Mouse (Mus musculus) gastrocnemius, adult 2 months (tissue): ENCODE data around the gene Icam1. TPM values are rescaled to one million over a fixed set of nuclear protein-coding genes. Genes with fewer than 3 reads are reported as not detected.
"Not testable (repeated sequence)": the region's sequence is repeated elsewhere in the genome, so short reads cannot be mapped to it uniquely, and the experiment has no call there.

Source experiments
- DNase-seq: peaks from one replicate; pipeline ENCODE4 v3.0.0; 2022
- H3K27ac ChIP-seq: fragments of 200-600 bp; 2 replicates; pipeline ENCODE4 v1.8.1; 2022; ENCODE audit warnings: mild to moderate bottlenecking
- H3K4me3 ChIP-seq: fragments of 200-600 bp; 2 replicates; pipeline ENCODE4 v1.8.1; 2022; ENCODE audit warnings: mild to moderate bottlenecking, moderate library complexity
- CTCF ChIP-seq: fragments of 200-600 bp; IDR thresholded peaks from 2 replicates; pipeline ENCODE4 v1.8.1; 2022; ENCODE audit warnings: antibody characterized with exemption, mild to moderate bottlenecking, moderate library complexity
- intact Hi-C: fragments of 180-260 bp; cut with DNase I; formaldehyde crosslinking; loops from one replicate; pipeline ENCODE4 v1.15.1; 2025
- total RNA-seq, 2 experiments: library from RNA; stranded (reverse); gene quantifications; 2 replicates each; pipeline ENCODE4 v1.2.3; 2021

Gene Icam1
- total RNA-seq, 2 experiments from 2014 or later = 1.7 to 1.9 TPM

GRCm38 (mm10) chr9:20978409-20979095 lies 37.2 kb upstream of the Icam1 start:
- no peak overlapping the region for H3K4me3 ChIP-seq
- H3K27ac ChIP-seq = 0 out of 2 replicates have a peak overlapping the region, but pooled peaks have one; percentile 12
- intact Hi-C loops = no loop called here
- no peak for DNase-seq
- no peak for TF ChIP-seq CTCF

DNA sequence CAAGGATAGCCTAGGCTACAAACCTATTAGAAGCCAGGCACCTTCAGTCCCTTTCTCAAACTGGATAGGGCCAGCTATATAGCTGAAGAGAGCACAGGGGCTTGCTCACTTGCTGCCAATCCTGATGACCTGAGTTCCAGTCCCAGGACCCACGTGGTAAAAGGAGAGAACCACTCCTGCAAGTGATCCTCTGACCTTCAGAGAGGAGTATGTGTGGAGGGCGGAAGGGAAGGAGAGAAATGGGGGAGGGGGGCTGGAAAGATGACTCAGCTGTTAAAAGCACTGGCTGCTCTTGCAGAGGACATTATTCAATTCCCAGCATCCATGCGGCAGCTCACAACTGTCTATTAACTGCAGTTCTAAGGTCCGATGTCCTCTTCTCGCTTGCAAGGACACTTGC lies 36.6 kb upstream of the Icam1 start:
- intact Hi-C loops = no loop called here

GRCm38 (mm10) chr9:20979769-20980168 lies 36.0 kb upstream of the Icam1 start:
- no peak for TF ChIP-seq CTCF
- no peak overlapping the region for H3K4me3 ChIP-seq
- no peak overlapping the region for H3K27ac ChIP-seq
- no peak for DNase-seq
- intact Hi-C loops = no loop called here

More for the DNA sequence above, 36.6 kb upstream of the Icam1 start:
- no peak overlapping the region for H3K4me3 ChIP-seq
- 0 out of 2 replicates have a peak overlapping the region, but pooled peaks have one; percentile 12 for H3K27ac ChIP-seq
- TF ChIP-seq CTCF = no peak
- no peak for DNase-seq

DNA sequence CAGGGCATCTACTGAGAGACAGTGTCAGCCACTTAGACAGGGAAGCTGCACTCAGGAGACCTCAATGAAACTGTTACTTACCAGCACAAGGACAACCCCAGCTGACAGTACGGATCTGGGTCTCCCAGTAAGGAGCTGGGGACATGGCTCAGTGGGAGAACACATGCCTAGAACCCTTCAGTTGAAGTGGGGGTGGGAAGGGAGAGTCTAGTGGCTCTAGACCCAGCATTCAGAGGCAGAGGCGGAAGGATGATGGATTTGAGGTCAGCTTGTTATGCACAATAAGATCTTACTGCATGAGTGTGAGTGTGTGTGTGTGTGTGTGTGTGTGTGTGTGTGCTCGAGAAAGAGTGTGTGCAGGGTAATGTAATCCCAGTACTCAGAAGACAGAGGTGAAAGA lies 33.6 kb upstream of the Icam1 start:
- H3K4me3 ChIP-seq = no peak overlapping the region
- no peak overlapping the region for H3K27ac ChIP-seq
- DNase-seq = no peak
- intact Hi-C loops = no loop called here
- TF ChIP-seq CTCF = no peak

GRCm38 (mm10) chr9:20983169-20983568 lies 32.6 kb upstream of the Icam1 start:
- no peak for TF ChIP-seq CTCF
- Histone ChIP-seq H3K27ac (no peak overlapping the region), H3K4me3 (no peak overlapping the region)
- intact Hi-C loops = no loop called here
- DNase-seq = no peak

- H3K27ac ChIP-seq = peak overlapping the region; percentile 64
These were observed 28.7 kb upstream of the Icam1 start for GRCm38 (mm10) chr9:20986952-20987686.

DNA sequence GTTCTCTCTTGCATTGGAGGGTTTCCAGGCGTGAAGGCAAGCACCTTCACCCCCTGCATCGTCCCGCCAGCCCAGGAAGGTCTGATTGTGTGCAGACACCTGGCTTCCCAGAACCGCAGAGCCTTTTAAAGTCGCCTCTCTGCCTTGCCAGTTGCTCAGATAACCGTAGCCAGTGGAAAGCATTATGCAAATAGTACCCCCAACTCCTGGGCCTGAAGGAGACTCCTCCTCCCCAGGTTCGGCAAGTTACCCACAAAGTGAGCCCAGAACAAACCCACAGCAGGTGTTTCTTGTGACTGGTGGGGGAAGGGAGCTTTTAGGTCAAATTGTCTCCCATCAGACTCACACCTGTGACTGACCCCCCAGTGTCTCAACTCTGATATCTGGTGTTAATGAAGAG lies 27.8 kb upstream of the Icam1 start:
- Histone ChIP-seq H3K27ac (0 out of 2 replicates have a peak overlapping the region, but pooled peaks have one; percentile 12), H3K4me3 (no peak overlapping the region)
- TF ChIP-seq CTCF = no peak
- no peak for DNase-seq
- intact Hi-C loops = no loop called here

More at GRCm38 (mm10) chr9:20986952-20987686, 28.7 kb upstream of the Icam1 start:
- H3K4me3 ChIP-seq = no peak overlapping the region
- peak; percentile 62 for DNase-seq
- intact Hi-C loops = no loop called here
- no peak for TF ChIP-seq CTCF

- DNase-seq = no peak
- Histone ChIP-seq H3K27ac (no peak overlapping the region), H3K4me3 (peak overlapping the region; percentile 31; the same call in 1 of the 2 replicates)
- intact Hi-C loops = no loop called here
- TF ChIP-seq CTCF = no peak
These were observed 24.9 kb upstream of the Icam1 start for GRCm38 (mm10) chr9:20990861-20991260.

GRCm38 (mm10) chr9:20991587-20991986 lies 24.2 kb upstream of the Icam1 start:
- Histone ChIP-seq H3K4me3 (no peak overlapping the region), H3K27ac (no peak overlapping the region)
- DNase-seq = no peak
- intact Hi-C loops = no loop called here
- TF ChIP-seq CTCF = no peak

- TF ChIP-seq CTCF = no peak
- H3K27ac ChIP-seq = no peak overlapping the region
- intact Hi-C loops = no loop called here
- H3K4me3 ChIP-seq = no peak overlapping the region
- DNase-seq = no peak
These were observed 22.5 kb upstream of the Icam1 start for GRCm38 (mm10) chr9:20993165-20993898.

- intact Hi-C loops = no loop called here
- DNase-seq = no peak
- H3K4me3 ChIP-seq = no peak overlapping the region
- no peak for TF ChIP-seq CTCF
- no peak overlapping the region for H3K27ac ChIP-seq
These were observed 20.7 kb upstream of the Icam1 start for GRCm38 (mm10) chr9:20995069-20995468.

- Histone ChIP-seq H3K4me3 (no peak overlapping the region), H3K27ac (no peak overlapping the region)
- DNase-seq = no peak
- TF ChIP-seq CTCF = no peak
- intact Hi-C loops = no loop called here
These were observed 18.7 kb upstream of the Icam1 start for GRCm38 (mm10) chr9:20997065-20997464.

DNA sequence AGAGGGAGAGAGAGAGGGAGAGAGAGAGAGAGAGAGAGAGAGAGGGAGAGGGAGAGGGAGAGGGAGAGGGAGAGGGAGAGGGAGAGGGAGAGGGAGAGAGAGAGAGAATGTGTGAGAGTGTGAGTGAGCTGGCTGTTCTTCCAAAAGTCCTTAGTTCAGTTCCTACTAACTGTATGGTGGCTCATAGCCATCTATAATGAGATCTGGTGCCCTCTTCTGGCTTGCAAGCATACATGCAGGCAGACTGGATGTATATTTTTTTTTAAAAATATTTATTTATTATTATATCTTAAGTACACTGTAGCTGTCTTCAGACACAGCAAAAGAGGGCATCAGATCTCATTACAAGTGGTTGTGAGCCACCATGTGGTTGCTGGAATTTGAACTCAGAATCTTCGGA lies 17.4 kb upstream of the Icam1 start:
- H3K27ac ChIP-seq, H3K4me3 ChIP-seq, intact Hi-C loops, DNase-seq: not testable (repeated sequence)
- peak; percentile 59 for TF ChIP-seq CTCF
